Mouse (Mus musculus) cerebellum, adult 2 months (tissue): Measurements from ENCODE around the gene Lims1. TPM values are rescaled to one million over a fixed set of nuclear protein-coding genes. Genes with fewer than 3 reads are reported as not detected.
A peak's percentile ranks its signal among the peaks of the same experiment; 100 is the strongest.

Experiments used
- DNase-seq, 2 experiments: peaks; one replicate each; pipeline ENCODE4 v3.0.0; 2021
- H3K27ac ChIP-seq: fragments of 200-500 bp; 2 replicates; pipeline ENCODE4 v1.5.1; 2012; ENCODE audit warnings: low read length, control low read depth, inconsistent platforms; ENCODE audit not compliant: insufficient read depth
- H3K27me3 ChIP-seq: fragments of 200-500 bp; 2 replicates; pipeline ENCODE4 v1.6.1; 2012; ENCODE audit warnings: inconsistent platforms, mild to moderate bottlenecking, low read length, moderate library complexity; ENCODE audit not compliant: control insufficient read depth, insufficient read depth
- H3K4me1 ChIP-seq: fragments of 200-500 bp; 2 replicates; pipeline ENCODE4 v1.6.1; 2011; ENCODE audit warnings: low read length; ENCODE audit not compliant: control insufficient read depth, insufficient read depth
- H3K4me3 ChIP-seq: fragments of 200-500 bp; replicated peaks from 2 replicates; pipeline ENCODE3; 2011; ENCODE audit warnings: mild to moderate bottlenecking, low read depth, low read length, control low read depth; ENCODE audit not compliant: insufficient read depth
- CTCF ChIP-seq: fragments of 200-500 bp; IDR thresholded peaks from 2 replicates; pipeline ENCODE4 v1.5.1; 2011; ENCODE audit warnings: low read depth, mild to moderate bottlenecking, control low read depth, low read length, moderate library complexity, borderline replicate concordance; ENCODE audit not compliant: insufficient read depth
- POLR2A ChIP-seq: fragments of 200-500 bp; IDR thresholded peaks from 2 replicates; pipeline ENCODE4 v1.6.1; 2011; ENCODE audit warnings: low read length, control low read depth, borderline replicate concordance; ENCODE audit not compliant: insufficient read depth
- WGBS: fragments of 180-500 bp; shearing (Covaris S2); methylation state at CpG from one replicate; pipeline ENCODE4 v1.1.7; 2018; 5-methylcytosine and 5-hydroxymethylcytosine counted together
- polyA plus RNA-seq: library from polyadenylated mRNA; depleted of rRNA; stranded (reverse); fragments of >200 nt; gene quantifications from 2 replicates; pipeline ENCODE4 v1.2.3, GENCODE M21; 2012

Gene Lims1
- polyA plus RNA-seq, 1 experiment: 16.5 TPM

GRCm38 (mm10) chr10:58369707-58370093 is 46.4 kb downstream of the Lims1 start:
- WGBS: 50% methylated on average over 3 of the region's 3 CpGs
- peaks cover 10% of the 10 kb centered on the region for H3K4me1 ChIP-seq
- no peak overlapping the region for H3K27ac ChIP-seq

GRCm38 (mm10) chr10:58370143-58370542 is 46.9 kb downstream of the Lims1 start:
- no peak overlapping the region; the same call in 1 of the 2 replicates for H3K27ac ChIP-seq
- no peak for DNase-seq

More at GRCm38 (mm10) chr10:58369707-58370093, 46.4 kb downstream of the Lims1 start:
- Histone ChIP-seq H3K27me3 (no peaks in the 10 kb centered on the region), H3K4me3 (no peak overlapping the region)
- DNase-seq: no peak
- no peak for TF ChIP-seq CTCF
- TF ChIP-seq POLR2A: no peak

GRCm38 (mm10) chr10:58370559-58370958 is 47.3 kb downstream of the Lims1 start:
- H3K4me3 ChIP-seq: no peak overlapping the region
- TF ChIP-seq POLR2A (no peak), CTCF (no peak)
- H3K4me1 ChIP-seq: peaks cover 10% of the 10 kb centered on the region
- no peak for DNase-seq
- H3K27me3 ChIP-seq: no peaks in the 10 kb centered on the region
- no peak overlapping the region for H3K27ac ChIP-seq

More at GRCm38 (mm10) chr10:58370143-58370542, 46.9 kb downstream of the Lims1 start:
- peaks cover 10% of the 10 kb centered on the region for H3K4me1 ChIP-seq
- no peaks in the 10 kb centered on the region for H3K27me3 ChIP-seq
- no peak for TF ChIP-seq CTCF
- TF ChIP-seq POLR2A: no peak
- H3K4me3 ChIP-seq: no peak overlapping the region

GRCm38 (mm10) chr10:58371279-58371842 is 48.1 kb downstream of the Lims1 start:
- WGBS: 40% methylated on average over 14 of the region's 14 CpGs
- H3K4me3 ChIP-seq: peak overlapping the region; percentile 12
- no peak for TF ChIP-seq CTCF
- no peak for TF ChIP-seq POLR2A
- H3K27me3 ChIP-seq: no peaks in the 10 kb centered on the region
- peak overlapping the region; percentile 76 for H3K27ac ChIP-seq
- peaks cover 10% of the 10 kb centered on the region for H3K4me1 ChIP-seq
- peak in 1 of 2 experiments; percentile 26 for DNase-seq

- Histone ChIP-seq H3K27ac (no peak overlapping the region), H3K27me3 (no peaks in the 10 kb centered on the region), H3K4me1 (peaks cover 10% of the 10 kb centered on the region), H3K4me3 (no peak overlapping the region)
- TF ChIP-seq CTCF (no peak), POLR2A (no peak)
- WGBS: 31% methylated on average over 6 of the region's 6 CpGs
- DNase-seq: no peak
These were observed 49.3 kb downstream of the Lims1 start for GRCm38 (mm10) chr10:58372430-58373030.

GRCm38 (mm10) chr10:58373829-58374228 is 50.6 kb downstream of the Lims1 start:
- no peak overlapping the region for H3K4me3 ChIP-seq
- H3K27ac ChIP-seq: no peak overlapping the region
- H3K4me1 ChIP-seq: peaks cover 10% of the 10 kb centered on the region
- TF ChIP-seq CTCF: no peak
- TF ChIP-seq POLR2A: no peak
- no peaks in the 10 kb centered on the region for H3K27me3 ChIP-seq
- DNase-seq: no peak

GRCm38 (mm10) chr10:58377592-58378197 is 54.4 kb downstream of the Lims1 start:
- Histone ChIP-seq H3K27me3 (no peaks in the 10 kb centered on the region), H3K4me3 (no peak overlapping the region), H3K27ac (no peak overlapping the region), H3K4me1 (peaks cover 6% of the 10 kb centered on the region; the same call in 1 of the 2 replicates)
- DNase-seq: peak in 1 of 2 experiments; percentile 40
- TF ChIP-seq CTCF (peak; percentile 63), POLR2A (no peak)
- 45% methylated on average over 4 of the region's 4 CpGs for WGBS

- no peak for TF ChIP-seq CTCF
- no peak for TF ChIP-seq POLR2A
- WGBS: 72% methylated on average over 1 of the region's 1 CpGs
- no peak for DNase-seq
- Histone ChIP-seq H3K27ac (no peak overlapping the region), H3K27me3 (no peaks in the 10 kb centered on the region), H3K4me1 (peaks cover 11% of the 10 kb centered on the region; the same call in 1 of the 2 replicates), H3K4me3 (no peak overlapping the region)
These were observed 55.1 kb downstream of the Lims1 start for GRCm38 (mm10) chr10:58378380-58378779.
